In genomic region chr12:52895672-52896460, GRCm38 (mm10) we compare ENCODE assay signal across 9 mouse cellular contexts.
DNase-seq lines count a peak whose midpoint lies in the region; ATAC-seq lines count a peak whose summit lies in the region.
"Had no signal": no experiment of that assay in that cellular context is flagged by ENCODE, and none has a peak within 500 bp of the region (broad histone marks: within the 10 kb centered on the region; RNA-seq: fewer than 3 reads in every experiment).

No protein-coding gene starts in this region.

- H3K27me3 ChIP-seq in forebrain, embryonic 15.5 days = no peaks in the 10 kb centered on the region
- no peaks in the 10 kb centered on the region for H3K27me3 ChIP-seq in hindbrain, embryonic 12.5 days
- no peaks in the 10 kb centered on the region for H3K27me3 ChIP-seq in midbrain, embryonic 10.5 days (ENCODE audit: low read depth, poor library complexity, severe bottlenecking)
- no peaks in the 10 kb centered on the region for H3K27me3 ChIP-seq in stomach, embryonic 14.5 days (ENCODE audit: control insufficient read depth, insufficient read depth, low read length)
- H3K27me3 ChIP-seq: limb, embryonic 13.5 days had no signal

- H3K36me3 ChIP-seq in forebrain, embryonic 15.5 days = no peaks in the 10 kb centered on the region
- no peaks in the 10 kb centered on the region for H3K36me3 ChIP-seq in hindbrain, embryonic 12.5 days
- peaks cover 4% of the 10 kb centered on the region for H3K36me3 ChIP-seq in midbrain, embryonic 10.5 days
- no peaks in the 10 kb centered on the region for H3K36me3 ChIP-seq in stomach, embryonic 14.5 days (ENCODE audit: control insufficient read depth, insufficient read depth, low read length)
- H3K36me3 ChIP-seq: limb, embryonic 13.5 days had no signal

- 6% methylated on average over 4 of the region's 6 CpGs for WGBS in forebrain, embryonic 15.5 days
- 35% methylated on average over 5 of the region's 6 CpGs for WGBS in hindbrain, embryonic 12.5 days
- WGBS in midbrain, embryonic 10.5 days = 46% methylated on average over 5 of the region's 6 CpGs
- WGBS in stomach, embryonic 14.5 days = 31% methylated on average over 5 of the region's 6 CpGs

- H3K4me2 ChIP-seq in forebrain, embryonic 15.5 days (replicated peaks) = no peak overlapping the region
- H3K4me2 ChIP-seq in hindbrain, embryonic 12.5 days (replicated peaks) = no peak overlapping the region
- no peak overlapping the region for H3K4me2 ChIP-seq in stomach, embryonic 14.5 days (replicated peaks; ENCODE audit: low read depth, low read length)
- H3K4me2 ChIP-seq: limb, embryonic 13.5 days had no signal

- peak overlapping the region; percentile 63 for H3K27ac ChIP-seq in forebrain, embryonic 15.5 days (replicated peaks)
- no peak overlapping the region for H3K27ac ChIP-seq in hindbrain, embryonic 12.5 days
- 0 out of 2 replicates have a peak overlapping the region, but pooled peaks have one; percentile 13 for H3K27ac ChIP-seq in midbrain, embryonic 10.5 days (replicated peaks)
- H3K27ac ChIP-seq in stomach, embryonic 14.5 days (ENCODE audit: low read length) = no peak overlapping the region
- H3K27ac ChIP-seq: limb, embryonic 13.5 days had no signal

- no peaks in the 10 kb centered on the region for H3K9me3 ChIP-seq in forebrain, embryonic 15.5 days
- H3K9me3 ChIP-seq in hindbrain, embryonic 12.5 days (replicated peaks) = no peaks in the 10 kb centered on the region
- H3K9me3 ChIP-seq in midbrain, embryonic 10.5 days (replicated peaks) = no peaks in the 10 kb centered on the region
- H3K9me3 ChIP-seq in stomach, embryonic 14.5 days (ENCODE audit: control insufficient read depth, low read depth, low read length) = no peaks in the 10 kb centered on the region
- H3K9me3 ChIP-seq: limb, embryonic 13.5 days had no signal

- no peak overlapping the region for H3K9ac ChIP-seq in forebrain, embryonic 15.5 days (replicated peaks)
- no peak overlapping the region for H3K9ac ChIP-seq in hindbrain, embryonic 12.5 days
- H3K9ac ChIP-seq in stomach, embryonic 14.5 days (replicated peaks; ENCODE audit: low read depth, low read length) = no peak overlapping the region
- H3K9ac ChIP-seq: limb, embryonic 13.5 days had no signal

- peaks cover 7% of the 10 kb centered on the region; the same call in 1 of the 2 replicates for H3K4me1 ChIP-seq in forebrain, embryonic 15.5 days
- 0 out of 2 replicates have a peak, but pooled peaks cover 7% of the 10 kb centered on the region for H3K4me1 ChIP-seq in hindbrain, embryonic 12.5 days
- H3K4me1 ChIP-seq in midbrain, embryonic 10.5 days = no peaks in the 10 kb centered on the region
- H3K4me1 ChIP-seq in stomach, embryonic 14.5 days (ENCODE audit: control insufficient read depth, insufficient read depth, low read length) = no peaks in the 10 kb centered on the region

- DNase-seq in CD4-positive, CD25-positive, alpha-beta regulatory T cell, adult 2 months (ENCODE audit: low read depth, low spot score) = peak; percentile 12
- DNase-seq in cerebellum, adult 11 months = peak; percentile 33
- DNase-seq in layer of hippocampus, postnatal 10 days (ENCODE audit: low spot score in 2 of 2) = peak; percentile 56 to 64
- peak; percentile 38 for DNase-seq in midbrain, embryonic 10.5 days (ENCODE audit: low spot score)

- no peak overlapping the region for H3K4me3 ChIP-seq in forebrain, embryonic 15.5 days
- H3K4me3 ChIP-seq in hindbrain, embryonic 12.5 days = no peak overlapping the region
- H3K4me3 ChIP-seq in midbrain, embryonic 10.5 days = no peak overlapping the region
- H3K4me3 ChIP-seq in stomach, embryonic 14.5 days (ENCODE audit: low read depth, low read length) = no peak overlapping the region
- H3K4me3 ChIP-seq: limb, embryonic 13.5 days had no signal

- no peak for ATAC-seq in CD4-positive, CD25-positive, alpha-beta regulatory T cell, adult 4 months
- peak; percentile 85 for ATAC-seq in forebrain, embryonic 15.5 days (replicated peaks)
- ATAC-seq in hindbrain, embryonic 12.5 days (ENCODE audit: low FRiP score) = peak; percentile 78
- ATAC-seq in stomach, embryonic 14.5 days (ENCODE audit: insufficient number of reproducible peaks, insufficient read depth, low FRiP score, low read depth) = peak; percentile 6; the same call in 1 of the 2 replicates

Comparison
In these comparisons a context has a peak if more than half of its experiments do, and no peak if none do; other contexts are left out.
1. H3K27ac ChIP-seq: peak in forebrain, embryonic 15.5 days (single experiment) and midbrain, embryonic 10.5 days (single experiment); none in hindbrain, embryonic 12.5 days (single experiment) and stomach, embryonic 14.5 days (single experiment).
2. Peak in every context shown above with its lines, with median percentiles within 50 percentile points of each other: DNase-seq.